Mouse (Mus musculus) embryo, embryonic 11 days (tissue): ENCODE measurements at regions not wholly inside any gene's neighbourhood (a gene's known extent, or its start where the extent isn't known, plus 50 kb on each side); places are given as distances from the start of the nearest gene placed in this dataset.
A peak's percentile ranks its signal among the peaks of the same experiment; 100 is the strongest.

Experiments
- DNase-seq: peaks from one replicate; pipeline ENCODE4 v3.0.0-alpha.2; 2015

GRCm38 (mm10) chr12:94155110-94155858 lies 1536.7 kb upstream of the Flrt2 start:
- DNase-seq, result no peak

- no peak for DNase-seq
Measured at GRCm38 (mm10) chr12:94182358-94182757, 1509.7 kb upstream of the Flrt2 start.

- peak; percentile 58 for DNase-seq
Measured at GRCm38 (mm10) chr12:94190620-94191081, 1501.4 kb upstream of the Flrt2 start.

GRCm38 (mm10) chr12:94217906-94218305 lies 1474.1 kb upstream of the Flrt2 start:
- peak; percentile 27 for DNase-seq

- DNase-seq, result no peak
Measured at GRCm38 (mm10) chr12:94229894-94230293, 1462.1 kb upstream of the Flrt2 start.

GRCm38 (mm10) chr12:94245366-94245765 lies 1446.7 kb upstream of the Flrt2 start:
- DNase-seq, result peak; percentile 28

- no peak for DNase-seq
Measured at GRCm38 (mm10) chr12:94247362-94247761, 1444.7 kb upstream of the Flrt2 start.

- DNase-seq, result peak; percentile 81
Measured at GRCm38 (mm10) chr12:94252957-94253633, 1438.9 kb upstream of the Flrt2 start.

- DNase-seq, result no peak
Measured at GRCm38 (mm10) chr12:94280946-94281345, 1411.1 kb upstream of the Flrt2 start.

- peak; percentile 9 for DNase-seq
Measured at GRCm38 (mm10) chr12:94282931-94283330, 1409.1 kb upstream of the Flrt2 start.

- DNase-seq, result peak; percentile 9
Measured at GRCm38 (mm10) chr12:94283572-94283971, 1408.5 kb upstream of the Flrt2 start.

GRCm38 (mm10) chr12:94297864-94298263 lies 1394.2 kb upstream of the Flrt2 start:
- DNase-seq, result no peak

GRCm38 (mm10) chr12:94332351-94332750 lies 1359.7 kb upstream of the Flrt2 start:
- peak; percentile 35 for DNase-seq

- DNase-seq, result no peak
Measured at GRCm38 (mm10) chr12:94334671-94335070, 1357.4 kb upstream of the Flrt2 start.

GRCm38 (mm10) chr12:94349623-94350156 lies 1342.3 kb upstream of the Flrt2 start:
- peak; percentile 29 for DNase-seq

GRCm38 (mm10) chr12:94364269-94364668 lies 1327.8 kb upstream of the Flrt2 start:
- DNase-seq, result no peak

GRCm38 (mm10) chr12:94399991-94400390 lies 1292.0 kb upstream of the Flrt2 start:
- no peak for DNase-seq

- DNase-seq, result no peak
Measured at GRCm38 (mm10) chr12:94420918-94421317, 1271.1 kb upstream of the Flrt2 start.

GRCm38 (mm10) chr12:94421743-94422142 lies 1270.3 kb upstream of the Flrt2 start:
- no peak for DNase-seq

- DNase-seq, result peak; percentile 50
Measured at GRCm38 (mm10) chr12:94424340-94424981, 1267.6 kb upstream of the Flrt2 start.

- DNase-seq, result no peak
Measured at GRCm38 (mm10) chr12:94449517-94449916, 1242.5 kb upstream of the Flrt2 start.

GRCm38 (mm10) chr12:94468027-94468426 lies 1224.0 kb upstream of the Flrt2 start:
- no peak for DNase-seq

- DNase-seq, result no peak
Measured at GRCm38 (mm10) chr12:94468609-94469008, 1223.4 kb upstream of the Flrt2 start.
